Mouse (Mus musculus) spleen, adult 10 weeks (tissue): Measurements from ENCODE around the gene Gm11096. TPM values are rescaled to one million over a fixed set of nuclear protein-coding genes. Genes with fewer than 3 reads are reported as not detected.

Experiments used
- polyA plus RNA-seq: library from polyadenylated mRNA; stranded (reverse); fragments of 350-450 nt; fragmentation: Illumina TruSeq; extraction: RNeasy Lipid Tissue Mini Kit (QIAGEN cat#74804); gene quantifications from one replicate; pipeline ENCODE4 v1.2.3, GENCODE M21; 2015; ENCODE audit warnings: low replicate concordance; ENCODE audit not compliant: insufficient read depth

Gm11096 gene
- polyA plus RNA-seq = not detected

DNA sequence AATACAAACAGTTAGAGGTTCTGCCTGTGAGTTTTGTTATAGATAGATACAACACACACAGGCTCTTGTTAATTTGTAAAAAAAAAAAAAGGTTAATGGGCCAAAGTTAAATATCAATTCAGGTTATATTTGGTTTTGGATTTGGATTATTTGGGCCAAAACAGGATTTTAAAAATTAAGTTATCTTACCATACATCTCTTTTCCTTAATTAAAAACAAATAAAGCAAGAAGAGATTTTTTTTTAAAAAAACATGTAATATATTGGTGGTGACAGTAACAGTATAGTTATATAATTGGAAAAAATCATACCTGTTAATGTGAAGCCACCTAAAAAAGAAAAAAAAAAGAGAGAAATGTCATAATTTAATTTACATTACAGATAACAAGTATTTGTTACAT, at the start of gene Gm11096:
TSS of gene Gm11096 (plus strand) at position 301 of the 400 bp plus-strand sequence.

